Mouse (Mus musculus) cortical plate, adult 2 months (tissue): ENCODE data around the gene Ckap2l. TPM values are rescaled to one million over a fixed set of nuclear protein-coding genes. Genes with fewer than 3 reads are reported as not detected.
A peak's percentile ranks its signal among the peaks of the same experiment; 100 is the strongest.

ENCODE experiments used
- H3K27ac ChIP-seq: fragments of 200-500 bp; 2 replicates; pipeline ENCODE4 v1.5.1; 2012; ENCODE audit warnings: low read length, control low read depth, inconsistent platforms; ENCODE audit not compliant: insufficient read depth
- H3K4me1 ChIP-seq: fragments of 200-500 bp; 2 replicates; pipeline ENCODE4 v1.6.1; 2011; ENCODE audit warnings: low read length; ENCODE audit not compliant: control insufficient read depth, insufficient read depth
- H3K4me3 ChIP-seq: fragments of 200-500 bp; 2 replicates; pipeline ENCODE4 v1.5.1; 2011; ENCODE audit warnings: mild to moderate bottlenecking, low read length, control low read depth; ENCODE audit not compliant: insufficient read depth
- CTCF ChIP-seq: fragments of 200-500 bp; IDR thresholded peaks from 2 replicates; pipeline ENCODE4 v1.5.1; 2011; ENCODE audit warnings: mild to moderate bottlenecking, control low read depth, low read length; ENCODE audit not compliant: insufficient read depth; ENCODE audit errors: extremely low read depth
- POLR2A ChIP-seq: fragments of 200-500 bp; IDR thresholded peaks from 2 replicates; pipeline ENCODE4 v1.6.1; 2011; ENCODE audit warnings: mild to moderate bottlenecking, low read length, control low read depth; ENCODE audit not compliant: insufficient read depth; ENCODE audit errors: extremely low read depth
- polyA plus RNA-seq: library from polyadenylated mRNA; depleted of rRNA; stranded (reverse); fragments of >200 nt; gene quantifications from 2 replicates; pipeline ENCODE4 v1.2.3, GENCODE M21; 2012

Gene Ckap2l
- polyA plus RNA-seq, 1 experiment, result 0.50 TPM

DNA sequence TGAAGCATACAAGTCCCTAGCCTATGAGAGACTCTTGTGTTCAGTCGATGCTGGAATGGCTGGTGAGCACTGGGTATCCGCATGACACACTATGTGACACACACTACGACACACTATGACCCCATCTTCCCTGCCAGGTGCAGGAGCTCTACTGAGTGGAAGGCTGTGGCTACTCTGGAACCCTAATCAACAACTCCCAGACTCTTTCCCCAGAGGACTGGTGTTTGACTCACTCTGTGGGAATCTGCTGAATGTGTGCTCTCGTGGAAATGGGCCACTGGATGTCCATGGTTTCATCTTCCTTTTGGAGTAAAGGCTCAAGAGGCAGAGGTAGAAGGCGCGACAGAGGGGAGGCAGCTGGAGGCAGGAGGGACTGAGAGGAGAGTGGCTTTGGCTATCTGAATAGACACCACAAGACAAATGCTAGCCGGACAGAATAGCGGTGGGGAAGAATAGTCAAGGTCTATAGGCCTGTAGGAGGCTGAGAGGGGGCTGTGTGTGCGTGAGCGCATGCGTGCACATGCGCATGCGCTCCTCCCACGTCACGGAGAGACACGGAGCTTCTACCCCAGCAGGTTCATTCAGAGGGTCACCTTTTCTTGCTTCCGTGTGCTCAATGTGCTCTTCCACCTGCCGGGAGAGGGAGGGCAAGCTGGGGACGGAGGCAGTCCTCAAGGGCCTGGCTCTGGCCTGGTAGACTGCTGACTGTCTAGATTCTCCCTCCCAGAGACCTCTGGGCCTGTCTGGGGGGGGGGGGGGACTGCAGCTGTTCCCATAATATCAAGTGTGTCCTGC lies 44.0 kb downstream of the Ckap2l start:
- no peak overlapping the region for H3K4me3 ChIP-seq
- H3K27ac ChIP-seq, result no peak overlapping the region
- H3K4me1 ChIP-seq, result no peaks in the 10 kb centered on the region
- TF ChIP-seq POLR2A, result no peak
- TF ChIP-seq CTCF, result no peak

DNA sequence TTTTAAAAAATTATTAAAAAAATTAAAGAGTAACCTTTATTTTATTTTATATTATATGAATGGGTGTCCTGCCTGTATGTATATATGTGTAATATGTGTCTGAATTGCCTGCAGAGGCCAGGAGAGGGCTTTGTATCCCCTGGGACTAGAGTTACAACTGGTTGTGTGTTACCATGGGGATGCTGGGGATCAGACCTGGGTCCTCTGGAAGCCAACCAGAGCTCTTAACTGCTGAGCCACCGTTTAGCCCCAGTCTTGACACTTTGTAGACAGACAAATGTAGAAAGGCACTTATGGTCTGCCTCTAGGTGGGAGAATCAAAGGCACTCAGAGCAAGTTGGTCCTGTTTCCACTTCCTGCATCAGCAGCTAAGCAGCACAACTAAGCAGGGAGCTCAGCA lies 47.7 kb downstream of the Ckap2l start:
- Histone ChIP-seq H3K4me3 (no peak overlapping the region), H3K27ac (no peak overlapping the region), H3K4me1 (no peaks in the 10 kb centered on the region)
- TF ChIP-seq POLR2A (no peak), CTCF (no peak)

DNA sequence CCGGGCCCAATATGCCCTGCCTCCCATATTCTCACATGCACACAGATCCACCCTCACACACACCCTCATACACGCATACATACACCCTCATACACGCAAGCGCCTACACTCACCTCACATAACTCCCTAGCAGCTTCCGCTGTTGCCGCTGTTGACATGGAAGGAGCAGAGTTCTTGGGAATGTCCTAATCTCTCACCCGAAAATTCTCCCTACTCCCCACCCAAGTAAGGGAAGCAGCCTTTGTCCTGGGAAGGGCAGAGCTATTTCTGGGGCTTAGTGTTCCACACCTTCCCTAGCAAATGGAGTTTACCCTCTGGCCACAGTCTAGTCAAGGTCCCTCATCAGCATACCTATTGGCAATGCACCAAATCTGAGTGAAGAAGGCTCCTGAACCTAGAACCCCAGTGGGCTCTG lies 49.3 kb downstream of the Ckap2l start:
- Histone ChIP-seq H3K4me3 (no peak overlapping the region), H3K27ac (no peak overlapping the region), H3K4me1 (no peaks in the 10 kb centered on the region)
- TF ChIP-seq CTCF (no peak), POLR2A (no peak)

DNA sequence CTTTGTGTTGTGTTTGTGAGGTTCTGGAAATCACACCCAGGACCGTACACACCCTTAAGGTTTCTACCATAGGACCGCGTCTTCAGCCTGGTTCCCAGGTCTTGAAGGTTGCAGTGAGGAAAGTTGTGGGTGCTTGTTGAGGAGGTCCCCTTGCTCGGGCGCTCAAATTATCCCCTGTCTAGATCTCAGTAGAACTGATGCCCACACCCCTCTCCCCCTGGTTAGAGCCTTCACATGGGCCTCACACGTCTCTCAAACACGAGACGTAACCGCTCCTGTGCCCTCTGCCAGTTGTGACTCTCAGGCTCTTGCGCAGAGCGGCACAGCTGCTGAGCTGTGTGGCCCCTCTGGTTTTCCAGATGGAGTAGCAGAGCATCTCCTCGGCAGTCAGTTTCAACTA lies 50.1 kb downstream of the Ckap2l start:
- H3K27ac ChIP-seq, result no peak overlapping the region
- H3K4me3 ChIP-seq, result no peak overlapping the region
- TF ChIP-seq POLR2A (no peak), CTCF (no peak)
- H3K4me1 ChIP-seq, result no peaks in the 10 kb centered on the region

DNA sequence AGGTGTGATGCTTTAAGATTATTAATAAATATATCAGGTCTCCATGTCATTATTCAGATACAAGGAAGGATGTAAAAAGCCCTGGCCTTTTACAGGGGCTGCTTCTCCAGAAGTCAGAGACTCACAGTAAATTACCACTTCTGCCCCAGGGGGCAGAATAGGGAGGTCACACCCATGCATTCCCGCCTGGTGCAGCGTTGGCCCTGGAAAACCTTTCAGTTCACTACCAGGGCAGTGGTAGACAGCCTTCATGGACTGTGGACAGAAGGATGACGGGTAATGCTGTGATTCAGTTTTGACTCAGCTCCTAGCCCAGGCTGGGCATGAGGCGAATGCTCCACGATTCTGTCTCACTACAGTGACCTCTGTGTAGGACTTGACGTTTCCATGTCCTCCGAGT lies 50.6 kb downstream of the Ckap2l start:
- H3K4me3 ChIP-seq, result no peak overlapping the region
- TF ChIP-seq CTCF (no peak), POLR2A (no peak)
- no peaks in the 10 kb centered on the region for H3K4me1 ChIP-seq
- no peak overlapping the region for H3K27ac ChIP-seq

DNA sequence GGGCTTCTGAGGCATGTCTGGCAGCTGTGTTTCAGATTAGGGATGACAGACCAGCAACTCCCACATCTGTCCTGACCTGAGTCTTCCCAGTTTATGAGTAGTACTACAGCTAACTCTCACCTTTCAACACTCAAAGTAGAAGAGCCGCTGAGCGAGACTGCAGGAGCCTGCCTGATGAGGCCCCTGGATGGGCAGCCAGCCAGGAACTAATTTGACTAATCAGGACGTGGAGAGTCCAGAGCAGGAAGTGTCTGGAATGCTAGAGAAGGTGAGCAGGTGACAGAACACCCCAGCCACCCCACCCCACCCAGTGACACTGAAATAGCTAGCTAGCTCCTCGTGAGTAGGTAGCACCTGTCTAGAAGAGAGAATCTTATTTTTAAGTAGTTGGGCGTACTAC lies 51.4 kb downstream of the Ckap2l start:
- Histone ChIP-seq H3K4me3 (no peak overlapping the region), H3K4me1 (peaks cover 2% of the 10 kb centered on the region; the same call in 1 of the 2 replicates), H3K27ac (no peak overlapping the region)
- TF ChIP-seq CTCF, result no peak

DNA sequence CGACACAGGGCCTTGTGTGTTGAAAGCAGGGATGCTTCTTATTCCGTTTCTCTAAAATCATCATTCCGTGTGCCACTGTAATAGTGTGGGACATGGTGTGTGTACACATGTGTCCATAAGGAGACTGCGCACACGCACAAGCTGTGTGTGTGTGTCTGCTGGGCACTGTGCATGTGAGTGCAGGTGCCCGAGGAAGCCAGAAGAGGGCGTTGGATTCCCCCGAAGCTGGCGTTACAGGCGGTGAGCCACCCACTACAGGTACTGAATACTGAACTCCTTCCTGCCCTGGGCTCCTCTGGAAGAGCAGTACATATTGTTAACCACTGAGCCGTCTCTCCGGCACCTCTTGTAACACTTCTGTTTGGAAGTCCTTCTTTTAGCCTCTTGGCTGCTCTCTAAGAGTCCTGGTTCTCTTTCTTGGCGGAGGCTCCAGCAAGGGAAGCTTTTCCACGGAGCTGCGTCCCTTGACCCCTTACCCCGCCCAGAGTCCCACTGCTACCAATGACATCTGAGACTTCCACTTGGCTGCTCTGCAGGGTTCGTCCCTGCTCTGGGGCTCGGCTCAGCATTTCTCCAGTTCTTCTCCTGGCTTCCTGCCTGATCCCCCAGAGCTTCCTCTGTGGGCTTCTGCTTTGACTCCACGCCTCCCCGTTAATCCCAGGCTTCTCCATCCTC lies 52.4 kb downstream of the Ckap2l start:
- TF ChIP-seq POLR2A (no peak), CTCF (no peak)
- peaks cover 2% of the 10 kb centered on the region; the same call in 1 of the 2 replicates for H3K4me1 ChIP-seq
- no peak overlapping the region for H3K4me3 ChIP-seq
- H3K27ac ChIP-seq, result no peak overlapping the region; the same call in 1 of the 2 replicates

DNA sequence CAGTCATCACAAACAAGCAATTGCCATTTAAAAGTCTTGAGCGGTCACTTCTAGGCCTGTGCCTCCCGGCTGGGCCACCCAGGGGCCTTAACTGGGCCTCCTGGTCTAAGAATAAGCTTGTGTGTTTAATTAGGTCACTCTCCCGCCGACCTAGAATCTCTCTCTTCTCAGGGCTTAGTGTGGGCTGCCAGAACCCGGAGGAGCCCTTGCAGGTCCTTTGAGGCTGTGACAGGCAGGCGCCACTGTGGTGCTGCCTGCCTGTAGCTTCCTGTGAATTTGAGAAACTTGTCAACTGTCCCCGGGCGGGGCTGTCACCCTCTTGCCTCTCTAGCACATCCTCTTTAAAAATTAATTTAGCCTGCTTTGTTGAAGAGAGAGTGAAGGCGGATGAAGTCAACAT lies 53.2 kb downstream of the Ckap2l start:
- Histone ChIP-seq H3K4me3 (no peak overlapping the region), H3K27ac (peak overlapping the region; percentile 25; the same call in 1 of the 2 replicates), H3K4me1 (peaks cover 2% of the 10 kb centered on the region; the same call in 1 of the 2 replicates)
- TF ChIP-seq POLR2A, result no peak
- TF ChIP-seq CTCF, result no peak

DNA sequence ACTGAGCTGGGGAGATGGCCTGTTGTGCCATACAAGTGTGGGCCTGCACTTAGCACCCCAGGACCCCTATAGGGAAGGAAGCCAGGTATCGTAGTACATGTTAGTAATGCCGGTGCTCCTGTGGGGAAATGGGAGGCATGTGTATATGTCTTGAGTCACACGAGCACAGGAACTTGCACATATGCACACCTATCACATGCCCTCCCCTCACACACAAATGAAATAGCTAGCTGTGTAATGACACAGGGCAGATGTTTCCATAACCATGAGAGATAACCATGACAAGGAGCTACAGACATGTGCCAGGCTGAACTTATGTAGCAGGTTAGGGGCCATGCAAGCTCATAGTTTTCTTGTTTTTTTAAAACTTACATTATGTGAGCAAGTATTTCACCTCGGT lies 54.0 kb downstream of the Ckap2l start:
- Histone ChIP-seq H3K27ac (no peak overlapping the region), H3K4me1 (peaks cover 2% of the 10 kb centered on the region; the same call in 1 of the 2 replicates), H3K4me3 (no peak overlapping the region)
- TF ChIP-seq CTCF (no peak), POLR2A (no peak)

DNA sequence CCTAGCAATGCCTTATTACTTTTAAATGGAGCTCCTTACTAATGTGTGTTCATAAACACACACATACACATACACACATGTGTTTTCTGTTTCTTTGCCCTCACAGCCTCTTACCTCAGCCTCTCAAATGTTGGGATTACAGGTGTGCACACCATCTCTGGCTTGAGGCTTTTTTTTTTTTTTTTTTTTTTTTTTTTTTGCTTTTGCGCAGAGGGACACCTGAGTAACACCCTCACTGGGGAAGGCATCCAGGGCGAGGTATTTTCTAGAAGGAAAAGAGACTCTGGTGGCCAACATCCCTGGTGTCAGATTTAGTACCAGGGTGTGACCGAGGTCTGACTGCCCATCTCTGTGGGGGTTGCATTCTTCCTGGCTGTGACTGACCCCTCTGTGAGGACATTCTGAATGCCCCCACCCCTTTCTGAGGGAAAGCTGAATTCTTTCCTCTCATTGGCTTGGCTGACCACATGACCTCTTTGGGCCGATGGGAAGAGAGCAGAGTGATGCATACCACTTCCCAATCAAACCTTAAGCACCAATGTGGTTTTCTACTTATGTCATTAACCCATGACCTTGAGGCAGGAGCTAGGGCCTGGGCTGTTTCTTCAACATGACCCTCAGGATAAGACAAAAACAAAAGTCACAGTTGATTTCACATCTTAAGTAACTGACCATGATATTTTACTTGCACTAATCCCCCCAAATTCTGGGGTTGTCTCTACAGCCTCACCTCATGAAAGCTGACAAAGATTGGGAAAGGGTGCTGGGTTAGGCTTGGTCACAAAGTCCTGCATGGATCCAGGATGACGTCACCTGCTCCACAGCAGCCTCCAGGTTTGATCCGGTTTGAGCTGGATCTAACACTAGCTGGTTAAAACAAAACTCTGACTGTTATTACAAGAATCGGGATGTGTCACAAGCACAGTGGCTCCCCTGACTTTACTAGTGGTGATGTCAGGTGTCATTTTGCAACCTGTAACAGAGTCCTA lies 54.9 kb downstream of the Ckap2l start:
- TF ChIP-seq CTCF (no peak), POLR2A (no peak)
- Histone ChIP-seq H3K27ac (no peak overlapping the region), H3K4me1 (peaks cover 2% of the 10 kb centered on the region; the same call in 1 of the 2 replicates), H3K4me3 (no peak overlapping the region)
